Mouse (Mus musculus): ENCODE measurements around the gene Pate2. TPM values are rescaled to one million over a fixed set of nuclear protein-coding genes. Genes with fewer than 3 reads are reported as not detected.

Pate2 gene
- polyA plus RNA-seq, 1 experiment from 2014 or later: 1.3 TPM

Other genes with a start within 250 kb of the Pate2 start
- 13.4 and 21.9 TPM in 2 replicates for gene Cdon, start 149.2 kb upstream of the Pate2 start, polyA plus RNA-seq (2014; fragmentation: Nextera tagmentation; extraction: Ambion mirVana)
- not detected in 2 replicates for gene Gm1113, start 52.0 kb upstream of the Pate2 start, polyA plus RNA-seq (2014; fragmentation: Nextera tagmentation; extraction: Ambion mirVana)
- gene Ddx25, start 11.8 kb upstream of the Pate2 start, polyA plus RNA-seq (2014; fragmentation: Nextera tagmentation; extraction: Ambion mirVana): 9.7 and 10.0 TPM in 2 replicates
- 19.6 and 25.5 TPM in 2 replicates for gene Pus3, start 11.7 kb upstream of the Pate2 start, polyA plus RNA-seq (2014; fragmentation: Nextera tagmentation; extraction: Ambion mirVana)
- 29.9 and 32.4 TPM in 2 replicates for gene Hyls1, start 114 bp downstream of the Pate2 start, polyA plus RNA-seq (2014; fragmentation: Nextera tagmentation; extraction: Ambion mirVana)
- gene Pate4, start 41.7 kb downstream of the Pate2 start, polyA plus RNA-seq (2014; fragmentation: Nextera tagmentation; extraction: Ambion mirVana): not detected in 2 replicates
- 0.12 TPM in 1 of 2 replicates, not detected in the other for gene Pate3, start 77.9 kb downstream of the Pate2 start, polyA plus RNA-seq (2014; fragmentation: Nextera tagmentation; extraction: Ambion mirVana)
- 0.12 TPM in 1 of 2 replicates, not detected in the other for gene Pate1, start 117.1 kb downstream of the Pate2 start, polyA plus RNA-seq (2014; fragmentation: Nextera tagmentation; extraction: Ambion mirVana)
- gene Gm17677, start 170.8 kb downstream of the Pate2 start, polyA plus RNA-seq (2014; fragmentation: Nextera tagmentation; extraction: Ambion mirVana): not detected in 2 replicates
- not detected in 2 replicates for gene Gm17727, start 207.8 kb downstream of the Pate2 start, polyA plus RNA-seq (2014; fragmentation: Nextera tagmentation; extraction: Ambion mirVana)
- gene Gm27235, start 219.8 kb downstream of the Pate2 start, polyA plus RNA-seq (2014; fragmentation: Nextera tagmentation; extraction: Ambion mirVana): not detected in 2 replicates
- not detected in 2 replicates for gene D730048I06Rik, start 219.8 kb downstream of the Pate2 start, polyA plus RNA-seq (2014; fragmentation: Nextera tagmentation; extraction: Ambion mirVana)